19 mouse cellular contexts compared by ENCODE assay signal in the genomic region with DNA sequence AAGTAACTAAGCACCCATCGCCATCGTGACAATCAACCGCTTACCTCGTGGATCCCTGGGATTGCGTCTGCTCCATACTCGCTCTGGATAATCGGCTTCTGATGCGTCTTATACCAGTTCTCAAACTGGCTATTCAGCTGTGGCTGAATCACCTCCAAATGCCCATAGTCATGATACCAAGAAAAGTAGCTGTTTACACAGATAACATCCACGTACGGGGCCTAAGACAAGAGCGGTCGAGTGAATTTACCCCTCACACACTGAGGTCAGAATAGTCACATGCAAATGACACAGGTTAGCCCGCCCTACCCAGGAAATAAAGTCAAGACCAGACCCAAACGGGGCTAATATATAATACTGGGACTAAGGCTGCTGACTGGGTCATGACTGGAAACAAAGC.
"Had no signal": no experiment of that assay in that cellular context is flagged by ENCODE, and none has a peak within 500 bp of the region (broad histone marks: within the 10 kb centered on the region; RNA-seq: fewer than 3 reads in every experiment).

No protein-coding gene starts in this region.

- DNase-seq: kidney, adult 2 months; kidney, postnatal 10 days; kidney, postnatal 4 days; left cerebral cortex, postnatal 4 days; lung, adult 2 months; lung, postnatal 14 days; lung, postnatal 4 days; midbrain, embryonic 14.5 days; retina, postnatal 1 day; right cerebral cortex, postnatal 25 days; spleen, adult 18-20 months; thymus, adult 18-20 months; thymus, postnatal 4 days had no signal

- H3K9ac ChIP-seq: limb, embryonic 12.5 days; limb, embryonic 15.5 days; neural tube, embryonic 12.5 days; neural tube, embryonic 15.5 days had no signal

- H3K36me3 ChIP-seq: neural tube, embryonic 12.5 days; neural tube, embryonic 15.5 days had no signal

- H3K27ac ChIP-seq: limb, embryonic 12.5 days; limb, embryonic 15.5 days; neural tube, embryonic 12.5 days; neural tube, embryonic 15.5 days had no signal

- H3K4me1 ChIP-seq: limb, embryonic 12.5 days; limb, embryonic 15.5 days; neural tube, embryonic 15.5 days had no signal

- ATAC-seq: intestine, postnatal 0 days had no signal

- H3K9me3 ChIP-seq: limb, embryonic 12.5 days; limb, embryonic 15.5 days; neural tube, embryonic 12.5 days; neural tube, embryonic 15.5 days had no signal

- H3K27me3 ChIP-seq: limb, embryonic 12.5 days; limb, embryonic 15.5 days; neural tube, embryonic 12.5 days; neural tube, embryonic 15.5 days had no signal

- H3K4me3 ChIP-seq: limb, embryonic 12.5 days; limb, embryonic 15.5 days; neural tube, embryonic 12.5 days; neural tube, embryonic 15.5 days had no signal

- H3K4me2 ChIP-seq: limb, embryonic 12.5 days; limb, embryonic 15.5 days; midbrain, embryonic 11.5 days; neural tube, embryonic 12.5 days; neural tube, embryonic 15.5 days had no signal
